ENCODE assay signal across 8 mouse cellular contexts in the genomic region with DNA sequence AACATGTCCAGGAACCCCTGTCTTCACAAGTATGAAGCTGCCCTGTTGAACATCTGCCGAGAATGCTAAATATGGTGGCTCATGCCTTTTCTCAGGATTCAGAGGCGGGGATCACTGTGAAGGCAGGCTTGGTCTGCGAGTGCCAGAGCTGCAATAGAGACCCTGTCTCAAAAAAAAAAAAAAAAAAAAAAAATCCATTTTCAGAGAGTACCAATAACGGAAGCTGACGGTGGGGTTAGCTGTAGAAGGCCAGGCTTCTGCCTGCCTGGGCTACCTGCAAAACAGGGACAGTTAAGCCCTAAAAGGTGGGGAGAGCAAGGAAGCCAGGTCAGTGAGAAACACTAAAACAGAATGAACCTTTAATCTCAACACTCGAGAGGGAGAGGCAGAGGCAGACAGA. TPM values are rescaled to one million over a fixed set of nuclear protein-coding genes. Genes with fewer than 3 reads are reported as not detected.
DNase-seq lines count a peak whose midpoint lies in the region; ATAC-seq lines count a peak whose summit lies in the region.

No protein-coding gene starts in this region.

- H3K27ac ChIP-seq in forebrain, embryonic 13.5 days, result no peak overlapping the region
- peak overlapping the region; percentile 75 for H3K27ac ChIP-seq in liver, embryonic 13.5 days

- no peaks in the 10 kb centered on the region for H3K27me3 ChIP-seq in erythroblast, embryonic 14.5 days (ENCODE audit: control insufficient read depth)
- H3K27me3 ChIP-seq in forebrain, embryonic 13.5 days, result no peaks in the 10 kb centered on the region
- H3K27me3 ChIP-seq in liver, embryonic 13.5 days, result no peaks in the 10 kb centered on the region

- peaks cover 33% of the 10 kb centered on the region for H3K36me3 ChIP-seq in erythroblast, embryonic 14.5 days (ENCODE audit: control insufficient read depth)
- peaks cover 30% of the 10 kb centered on the region for H3K36me3 ChIP-seq in forebrain, embryonic 13.5 days (ENCODE audit: poor library complexity, severe bottlenecking)
- peaks cover 34% of the 10 kb centered on the region for H3K36me3 ChIP-seq in liver, embryonic 13.5 days

- peak overlapping the region; percentile 55 for H3K4me2 ChIP-seq in forebrain, embryonic 13.5 days
- H3K4me2 ChIP-seq in liver, embryonic 13.5 days, result peak overlapping the region; percentile 76

- H3K4me3 ChIP-seq in erythroblast, embryonic 14.5 days (replicated peaks), result peak overlapping the region; percentile 85
- H3K4me3 ChIP-seq in forebrain, embryonic 13.5 days, result peak overlapping the region; percentile 92
- H3K4me3 ChIP-seq in liver, embryonic 13.5 days (replicated peaks), result peak overlapping the region; percentile 91

- WGBS in forebrain, embryonic 13.5 days, result 92% methylated on average over 6 of the region's 6 CpGs
- 64% methylated on average over 6 of the region's 6 CpGs for WGBS in liver, embryonic 13.5 days (ENCODE audit: insufficient replicate concordance)

- no peak for ATAC-seq in erythroblast, adult 5-6 weeks (replicated peaks; ENCODE audit: low FRiP score, poor library complexity, severe bottlenecking)
- ATAC-seq in forebrain, embryonic 13.5 days, result no peak
- no peak for ATAC-seq in liver, embryonic 13.5 days (ENCODE audit: low read depth)
- no peak for ATAC-seq in cerebellum, adult (ENCODE audit: insufficient number of reproducible peaks, low FRiP score, low TSS enrichment)

- no peaks in the 10 kb centered on the region for H3K9me3 ChIP-seq in erythroblast, embryonic 14.5 days (ENCODE audit: control insufficient read depth, low read length)
- H3K9me3 ChIP-seq in forebrain, embryonic 13.5 days (replicated peaks), result no peaks in the 10 kb centered on the region
- no peaks in the 10 kb centered on the region for H3K9me3 ChIP-seq in liver, embryonic 13.5 days (replicated peaks)

- DNase-seq in A20 (ENCODE audit: low read depth, low spot score), result peak; percentile 61
- DNase-seq in liver, embryonic 13.5 days, result no peak
- DNase-seq in spleen, postnatal 14 days (ENCODE audit: low spot score in 2 of 2), result no peak
- no peak for DNase-seq in gastrocnemius, adult 18-20 months (ENCODE audit: low spot score)

- H3K9ac ChIP-seq in forebrain, embryonic 13.5 days, result no peak overlapping the region
- peak overlapping the region; percentile 78 for H3K9ac ChIP-seq in liver, embryonic 13.5 days

- H3K4me1 ChIP-seq in erythroblast, embryonic 14.5 days (ENCODE audit: control insufficient read depth), result peaks cover 28% of the 10 kb centered on the region
- H3K4me1 ChIP-seq in forebrain, embryonic 13.5 days, result peaks cover 17% of the 10 kb centered on the region
- H3K4me1 ChIP-seq in liver, embryonic 13.5 days (replicated peaks), result peaks cover 43% of the 10 kb centered on the region

RNA-seq across cellular contexts. Expression of gene Rps7, which starts 0.8 kb away (rescaled TPM):
- polyA plus RNA-seq in erythroblast, embryonic 14.5 days (2012), result 20.4 and 24.6 TPM in 2 replicates
- 581 and 663 TPM in 2 replicates for total RNA-seq in erythroblast, adult 5-6 weeks (2015; ENCODE audit: low replicate concordance)
- 566 and 639 TPM in 2 replicates for total RNA-seq in erythroblast, adult 5-6 weeks (2017; ENCODE audit: low replicate concordance)
- polyA plus RNA-seq in forebrain, embryonic 13.5 days (2015; fragmentation: Nextera tagmentation; extraction: Ambion mirVana), result 536 and 650 TPM in 2 replicates
- 588 and 611 TPM in 2 replicates for polyA plus RNA-seq in liver, embryonic 13.5 days (2015; fragmentation: Nextera tagmentation; extraction: Ambion mirVana)
- 100 to 1,000 TPM; 148 to 164 TPM for total RNA-seq in gastrocnemius, adult 18-20 months (2021)

RNA-seq across cellular contexts. Expression of gene Rnaseh1, which starts 12.9 kb away (rescaled TPM):
- polyA plus RNA-seq in erythroblast, embryonic 14.5 days (2012), result 0.33 and 0.76 TPM in 2 replicates
- 2.1 and 10.4 TPM in 2 replicates for total RNA-seq in erythroblast, adult 5-6 weeks (2015; ENCODE audit: low replicate concordance)
- 7.6 and 9.3 TPM in 2 replicates for total RNA-seq in erythroblast, adult 5-6 weeks (2017; ENCODE audit: low replicate concordance)
- polyA plus RNA-seq in forebrain, embryonic 13.5 days (2015; fragmentation: Nextera tagmentation; extraction: Ambion mirVana), result 28.4 and 29.6 TPM in 2 replicates
- polyA plus RNA-seq in liver, embryonic 13.5 days (2015; fragmentation: Nextera tagmentation; extraction: Ambion mirVana), result 14.6 and 15.2 TPM in 2 replicates
- total RNA-seq in gastrocnemius, adult 18-20 months (2021), result 1 to 10 TPM; 6.6 to 7.0 TPM

RNA-seq across cellular contexts. Expression of gene Colec11, which starts 13.4 kb away (rescaled TPM):
- 0.04 TPM in 1 of 2 replicates, not detected in the other for polyA plus RNA-seq in erythroblast, embryonic 14.5 days (2012)
- total RNA-seq in erythroblast, adult 5-6 weeks (2015; ENCODE audit: low replicate concordance), result 1.0 TPM in 1 of 2 replicates, not detected in the other
- not detected in 2 replicates for total RNA-seq in erythroblast, adult 5-6 weeks (2017; ENCODE audit: low replicate concordance)
- 0.18 and 0.40 TPM in 2 replicates for polyA plus RNA-seq in forebrain, embryonic 13.5 days (2015; fragmentation: Nextera tagmentation; extraction: Ambion mirVana)
- 14.9 and 17.2 TPM in 2 replicates for polyA plus RNA-seq in liver, embryonic 13.5 days (2015; fragmentation: Nextera tagmentation; extraction: Ambion mirVana)
- under 1 TPM; 0.40 to 0.41 TPM for total RNA-seq in gastrocnemius, adult 18-20 months (2021)

RNA-seq across cellular contexts. Expression of gene Adi1, which starts 38.5 kb away (rescaled TPM):
- polyA plus RNA-seq in erythroblast, embryonic 14.5 days (2012), result 0.11 and 0.27 TPM in 2 replicates
- total RNA-seq in erythroblast, adult 5-6 weeks (2015; ENCODE audit: low replicate concordance), result 17.1 and 33.6 TPM in 2 replicates
- total RNA-seq in erythroblast, adult 5-6 weeks (2017; ENCODE audit: low replicate concordance), result 4.9 and 5.2 TPM in 2 replicates
- polyA plus RNA-seq in forebrain, embryonic 13.5 days (2015; fragmentation: Nextera tagmentation; extraction: Ambion mirVana), result 42.2 and 44.6 TPM in 2 replicates
- polyA plus RNA-seq in liver, embryonic 13.5 days (2015; fragmentation: Nextera tagmentation; extraction: Ambion mirVana), result 51.7 and 61.5 TPM in 2 replicates
- total RNA-seq in gastrocnemius, adult 18-20 months (2021), result 100 to 1,000 TPM in 1 of 2 experiments, 10 to 100 TPM in 1; 79.2 to 108 TPM

RNA-seq across cellular contexts. Expression of gene Allc, which starts 54.2 kb away (rescaled TPM):
- not detected in 2 replicates for polyA plus RNA-seq in erythroblast, embryonic 14.5 days (2012)
- total RNA-seq in erythroblast, adult 5-6 weeks (2015; ENCODE audit: low replicate concordance), result not detected in 2 replicates
- total RNA-seq in erythroblast, adult 5-6 weeks (2017; ENCODE audit: low replicate concordance), result not detected in 2 replicates
- not detected in 2 replicates for polyA plus RNA-seq in forebrain, embryonic 13.5 days (2015; fragmentation: Nextera tagmentation; extraction: Ambion mirVana)
- polyA plus RNA-seq in liver, embryonic 13.5 days (2015; fragmentation: Nextera tagmentation; extraction: Ambion mirVana), result not detected in 2 replicates
- total RNA-seq in gastrocnemius, adult 18-20 months (2021), result not detected

Comparison
In these comparisons a context has a peak if more than half of its experiments do, and no peak if none do; other contexts are left out.
1. RNA of gene Rps7, which starts 0.8 kb away (polyA plus RNA-seq): 536 to 650 TPM in forebrain, embryonic 13.5 days and 588 to 611 TPM in liver, embryonic 13.5 days; 20.4 to 24.6 TPM in erythroblast, embryonic 14.5 days; every median in the first group is over 10 times any median in the second.
2. RNA of gene Colec11, which starts 13.4 kb away (polyA plus RNA-seq): 14.9 to 17.2 TPM in liver, embryonic 13.5 days; 0.18 to 0.40 TPM in forebrain, embryonic 13.5 days and 0.04 TPM in erythroblast, embryonic 14.5 days; every median in the first group is over 10 times any median in the second.
3. Peak in every context shown above with its lines, with median percentiles within 50 percentile points of each other: H3K4me3 ChIP-seq.